Mouse (Mus musculus) inflammation-experienced regulatory T-cells, adult 6 months (primary cell): Measurements from ENCODE around the gene Smarcc1. TPM values are rescaled to one million over a fixed set of nuclear protein-coding genes. Genes with fewer than 3 reads are reported as not detected.
"Not testable (repeated sequence)": the region's sequence is repeated elsewhere in the genome, so short reads cannot be mapped to it uniquely, and the experiment has no call there.

Experiments used
- ATAC-seq: one replicate; pipeline ENCODE4 v1.8.0; 2017
- polyA plus RNA-seq, 3 experiments: library from polyadenylated mRNA; unstranded; fragments of 100-300 nt; shearing (Covaris generic); gene quantifications; one replicate each; pipeline ENCODE4 v1.2.1; 2017

Gene Smarcc1
- polyA plus RNA-seq, 3 experiments from 2014 or later = 25.9 to 35.4 (median 26.2) TPM

GRCm38 (mm10) chr9:110132201-110132605 is 14.7 kb downstream of the Smarcc1 start:
- peak; percentile 39 for ATAC-seq

- ATAC-seq = no peak
Observed at GRCm38 (mm10) chr9:110132921-110133320, 15.4 kb downstream of the Smarcc1 start.

- ATAC-seq = no peak
Observed at GRCm38 (mm10) chr9:110134176-110134575, 16.7 kb downstream of the Smarcc1 start.

- no peak for ATAC-seq
Observed at GRCm38 (mm10) chr9:110139119-110139518, 21.6 kb downstream of the Smarcc1 start.

- ATAC-seq = no peak
Observed at GRCm38 (mm10) chr9:110142097-110142496, 24.6 kb downstream of the Smarcc1 start.

- ATAC-seq = no peak
Observed at GRCm38 (mm10) chr9:110148598-110148997, 31.1 kb downstream of the Smarcc1 start.

- ATAC-seq = no peak
Observed at GRCm38 (mm10) chr9:110159036-110159435, 41.5 kb downstream of the Smarcc1 start.

GRCm38 (mm10) chr9:110160486-110160885 is 43.0 kb downstream of the Smarcc1 start:
- not testable (repeated sequence) for ATAC-seq

- ATAC-seq = no peak
Observed at GRCm38 (mm10) chr9:110162441-110162840, 44.9 kb downstream of the Smarcc1 start.

GRCm38 (mm10) chr9:110163071-110163470 is 45.6 kb downstream of the Smarcc1 start:
- ATAC-seq = no peak

- ATAC-seq = no peak
Observed at GRCm38 (mm10) chr9:110170858-110171257, 53.4 kb downstream of the Smarcc1 start.

GRCm38 (mm10) chr9:110199870-110200269 is 82.4 kb downstream of the Smarcc1 start:
- ATAC-seq = no peak

- ATAC-seq = no peak
Observed at GRCm38 (mm10) chr9:110205526-110206404, 88.3 kb downstream of the Smarcc1 start.

GRCm38 (mm10) chr9:110206437-110206836 is 88.9 kb downstream of the Smarcc1 start:
- no peak for ATAC-seq

GRCm38 (mm10) chr9:110208265-110208664 is 90.8 kb downstream of the Smarcc1 start:
- no peak for ATAC-seq

- no peak for ATAC-seq
Observed at GRCm38 (mm10) chr9:110208967-110209366, 91.5 kb downstream of the Smarcc1 start.

GRCm38 (mm10) chr9:110224273-110224672 is 106.8 kb downstream of the Smarcc1 start:
- ATAC-seq = no peak

- no peak for ATAC-seq
Observed at GRCm38 (mm10) chr9:110226191-110226590, 108.7 kb downstream of the Smarcc1 start.

- no peak for ATAC-seq
Observed at GRCm38 (mm10) chr9:110228671-110229070, 111.2 kb downstream of the Smarcc1 start.

- ATAC-seq = no peak
Observed at GRCm38 (mm10) chr9:110229112-110229511, 111.6 kb downstream of the Smarcc1 start.

- ATAC-seq = no peak
Observed at GRCm38 (mm10) chr9:110229566-110230248, 112.2 kb downstream of the Smarcc1 start.

GRCm38 (mm10) chr9:110230395-110231071 is 113.0 kb downstream of the Smarcc1 start:
- no peak for ATAC-seq

GRCm38 (mm10) chr9:110234962-110235361 is 117.5 kb downstream of the Smarcc1 start:
- ATAC-seq = no peak
